Mouse (Mus musculus): ENCODE measurements around the gene Rgs7.

GRCm38 (mm10) chr1:175523572-175523971 lies 31.3 kb upstream of the Rgs7 start:
- no peak for TF ChIP-seq EP300 (IDR thresholded peaks at IDR 0.05; ENCODE audit: low read depth)
- TF ChIP-seq CTCF (IDR thresholded peaks at IDR 0.05; ENCODE audit: low read depth), result no peak

Data from liver, embryonic 14.5 days (tissue).